Mouse (Mus musculus): ENCODE results near the gene Antxr1. TPM values are rescaled to one million over a fixed set of nuclear protein-coding genes. Genes with fewer than 3 reads are reported as not detected.

The Antxr1 gene
- polyA plus RNA-seq, 1 experiment from 2014 or later: 5.8 TPM

DNA sequence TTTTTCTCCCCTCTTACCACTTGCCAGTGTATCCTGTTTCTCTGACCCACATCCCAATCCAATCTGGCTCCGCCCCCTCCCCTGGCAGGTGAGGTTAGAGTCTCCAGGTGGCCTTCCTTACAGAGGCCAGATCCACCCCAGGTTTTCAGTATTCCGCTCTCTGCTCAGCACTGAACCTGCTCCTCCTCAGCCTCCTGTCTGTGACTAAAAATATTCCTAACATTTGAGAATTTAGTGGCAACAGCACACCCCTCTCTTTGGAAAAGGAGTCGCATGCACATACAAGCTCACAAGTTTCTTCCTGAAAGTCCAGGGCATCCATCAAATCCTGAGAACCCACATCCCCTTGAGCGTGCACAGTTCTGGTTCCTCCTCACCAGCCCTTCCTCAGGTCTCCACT, 109.3 kb downstream of the Antxr1 start:
- Histone ChIP-seq H3K4me3 (ENCODE audit: low read depth, low read length) (no peak overlapping the region), H3K9me3 (ENCODE audit: control insufficient read depth, low read length) (no peaks in the 10 kb centered on the region), H3K4me2 (ENCODE audit: low read depth, low read length, severe bottlenecking) (no peak overlapping the region), H3K27me3 (ENCODE audit: control insufficient read depth, insufficient read depth, low read length) (no peaks in the 10 kb centered on the region), H3K27ac (ENCODE audit: low read depth, low read length) (no peak overlapping the region), H3K9ac (ENCODE audit: low read length) (no peak overlapping the region), H3K4me1 (replicated peaks; ENCODE audit: control insufficient read depth, insufficient read depth, low read length) (no peaks in the 10 kb centered on the region), H3K36me3 (ENCODE audit: control insufficient read depth, insufficient read depth, low read length) (no peaks in the 10 kb centered on the region)
- 87% methylated on average over 4 of the region's 4 CpGs for WGBS
- DNase-seq (ENCODE audit: low spot score) (no peak), ATAC-seq (replicated peaks; ENCODE audit: low FRiP score) (no peak)

DNA sequence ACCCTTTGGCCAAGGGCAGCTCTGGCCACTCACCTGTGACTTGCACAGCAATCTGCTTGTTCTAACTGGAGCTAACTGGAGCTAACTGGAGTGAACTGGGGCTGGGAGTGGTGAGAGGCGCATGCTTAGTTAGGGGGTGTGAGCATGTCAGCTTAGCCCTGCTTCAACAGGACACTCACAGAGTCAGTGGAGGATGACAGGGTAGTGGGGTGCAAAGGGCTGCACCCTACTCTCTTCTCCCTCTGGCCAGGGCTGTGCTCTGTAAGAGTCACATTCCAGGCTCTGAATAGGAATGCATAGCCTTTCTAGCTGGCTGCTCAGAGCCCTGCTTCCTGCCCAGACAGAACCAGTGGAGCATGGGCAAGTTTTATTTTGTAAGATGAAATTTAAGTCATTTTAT, 110.3 kb downstream of the Antxr1 start:
- ATAC-seq (replicated peaks; ENCODE audit: low FRiP score) (no peak), DNase-seq (ENCODE audit: low spot score) (no peak)
- Histone ChIP-seq H3K27me3 (ENCODE audit: control insufficient read depth, insufficient read depth, low read length) (no peaks in the 10 kb centered on the region), H3K27ac (ENCODE audit: low read depth, low read length) (no peak overlapping the region), H3K9me3 (ENCODE audit: control insufficient read depth, low read length) (no peaks in the 10 kb centered on the region), H3K4me1 (replicated peaks; ENCODE audit: control insufficient read depth, insufficient read depth, low read length) (no peaks in the 10 kb centered on the region), H3K9ac (ENCODE audit: low read length) (no peak overlapping the region), H3K36me3 (ENCODE audit: control insufficient read depth, insufficient read depth, low read length) (no peaks in the 10 kb centered on the region), H3K4me3 (ENCODE audit: low read depth, low read length) (no peak overlapping the region), H3K4me2 (ENCODE audit: low read depth, low read length, severe bottlenecking) (no peak overlapping the region)
- 82% methylated on average over 1 of the region's 1 CpGs for WGBS

DNA sequence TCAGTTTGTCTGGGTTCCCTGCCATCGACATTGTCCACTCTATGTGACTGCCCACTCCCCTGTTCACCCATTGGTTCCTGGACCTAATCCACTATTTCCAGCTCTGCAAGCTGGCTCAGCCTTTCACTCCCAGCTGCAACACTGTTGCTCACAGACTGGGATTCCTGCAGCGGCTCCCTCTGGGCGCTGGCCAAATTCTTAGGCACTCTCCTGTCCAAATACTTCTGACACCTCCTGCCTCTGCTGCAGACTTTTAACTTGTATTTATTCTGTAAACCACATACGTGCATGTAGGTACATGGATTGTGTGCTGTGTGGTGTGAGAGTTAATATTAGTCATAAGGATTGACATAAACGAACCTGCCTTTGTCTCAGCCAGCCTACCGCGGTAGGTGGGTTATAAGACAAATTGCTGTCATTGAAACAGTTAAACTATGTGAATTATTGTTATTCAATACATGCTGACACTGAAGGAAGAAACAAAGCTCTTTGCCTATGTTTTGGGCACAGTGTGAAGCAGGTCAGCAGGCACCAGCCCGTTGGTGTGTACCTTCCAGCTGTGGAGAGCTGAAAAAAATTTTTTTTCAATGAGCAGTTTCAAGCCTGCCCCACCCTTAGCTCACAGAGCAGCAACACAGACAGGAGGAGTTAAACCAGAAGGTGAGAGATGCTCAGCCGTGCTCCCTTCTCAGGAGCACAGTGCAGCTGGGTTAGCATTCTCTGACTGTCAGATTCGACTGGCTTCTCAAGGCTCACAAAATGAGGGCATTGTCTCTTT, 112.6 kb downstream of the Antxr1 start:
- H3K9ac ChIP-seq (ENCODE audit: low read length): no peak overlapping the region
- H3K4me3 ChIP-seq (ENCODE audit: low read depth, low read length): no peak overlapping the region
- no peak for ATAC-seq (replicated peaks; ENCODE audit: low FRiP score)
- DNase-seq (ENCODE audit: low spot score): no peak
- H3K4me1 ChIP-seq (replicated peaks; ENCODE audit: control insufficient read depth, insufficient read depth, low read length): no peaks in the 10 kb centered on the region
- no peaks in the 10 kb centered on the region for H3K27me3 ChIP-seq (ENCODE audit: control insufficient read depth, insufficient read depth, low read length)
- no peaks in the 10 kb centered on the region for H3K9me3 ChIP-seq (ENCODE audit: control insufficient read depth, low read length)
- no peaks in the 10 kb centered on the region for H3K36me3 ChIP-seq (ENCODE audit: control insufficient read depth, insufficient read depth, low read length)
- 75% methylated on average over 10 of the region's 10 CpGs for WGBS
- H3K4me2 ChIP-seq (ENCODE audit: low read depth, low read length, severe bottlenecking): no peak overlapping the region
- no peak overlapping the region for H3K27ac ChIP-seq (ENCODE audit: low read depth, low read length)

DNA sequence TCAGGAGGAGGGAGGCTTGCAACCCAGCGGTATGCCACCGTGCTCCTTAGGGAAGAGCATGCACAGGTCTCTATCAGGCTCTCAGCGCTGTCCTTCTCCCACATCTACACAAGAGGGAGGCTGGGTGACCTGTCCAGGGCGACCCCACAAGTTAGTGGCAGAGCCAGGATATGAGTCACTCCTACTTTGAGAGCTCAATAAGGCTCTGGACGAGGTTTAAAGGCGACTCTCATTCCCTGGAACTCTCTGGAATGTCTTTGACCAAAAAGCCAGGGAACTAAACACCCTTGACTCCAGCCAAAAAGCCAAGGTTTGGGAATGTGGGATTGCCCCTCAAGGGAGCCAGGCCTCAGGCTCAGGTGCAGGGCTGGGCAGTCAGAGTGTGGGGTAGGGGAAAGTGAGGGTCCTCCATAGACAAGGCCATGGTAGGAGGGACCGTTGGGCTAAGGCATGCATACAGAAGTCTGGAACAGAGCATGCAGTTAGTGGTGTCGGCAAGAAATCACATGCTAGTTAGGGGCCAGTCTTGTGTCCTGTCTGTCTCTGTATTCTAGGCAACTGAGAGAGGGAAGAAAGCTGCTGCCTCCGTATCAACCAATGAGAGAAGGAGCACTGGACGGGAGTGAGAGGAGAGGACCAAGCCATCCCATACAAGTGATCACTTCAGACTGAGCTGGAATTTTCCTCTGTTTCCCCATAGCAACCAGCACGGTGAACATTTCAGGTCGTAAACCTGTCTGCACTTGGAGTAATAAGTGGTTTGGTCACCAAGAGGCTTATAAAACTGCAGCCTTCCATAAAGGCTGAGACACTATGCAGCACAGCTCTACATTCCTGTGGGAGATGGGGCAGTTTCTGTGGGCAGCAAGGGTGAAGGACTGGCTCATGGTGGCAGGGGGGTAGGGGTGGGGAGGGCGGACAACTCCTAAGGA, 116.3 kb downstream of the Antxr1 start:
- DNase-seq (ENCODE audit: low spot score): no peak
- H3K4me2 ChIP-seq (ENCODE audit: low read depth, low read length, severe bottlenecking): no peak overlapping the region
- H3K4me1 ChIP-seq (replicated peaks; ENCODE audit: control insufficient read depth, insufficient read depth, low read length): no peaks in the 10 kb centered on the region
- no peaks in the 10 kb centered on the region for H3K36me3 ChIP-seq (ENCODE audit: control insufficient read depth, insufficient read depth, low read length)
- no peak overlapping the region for H3K4me3 ChIP-seq (ENCODE audit: low read depth, low read length)
- no peaks in the 10 kb centered on the region for H3K9me3 ChIP-seq (ENCODE audit: control insufficient read depth, low read length)
- ATAC-seq (replicated peaks; ENCODE audit: low FRiP score): no peak
- H3K9ac ChIP-seq (ENCODE audit: low read length): no peak overlapping the region
- H3K27me3 ChIP-seq (ENCODE audit: control insufficient read depth, insufficient read depth, low read length): no peaks in the 10 kb centered on the region
- 87% methylated on average over 13 of the region's 13 CpGs for WGBS
- H3K27ac ChIP-seq (ENCODE audit: low read depth, low read length): no peak overlapping the region

DNA sequence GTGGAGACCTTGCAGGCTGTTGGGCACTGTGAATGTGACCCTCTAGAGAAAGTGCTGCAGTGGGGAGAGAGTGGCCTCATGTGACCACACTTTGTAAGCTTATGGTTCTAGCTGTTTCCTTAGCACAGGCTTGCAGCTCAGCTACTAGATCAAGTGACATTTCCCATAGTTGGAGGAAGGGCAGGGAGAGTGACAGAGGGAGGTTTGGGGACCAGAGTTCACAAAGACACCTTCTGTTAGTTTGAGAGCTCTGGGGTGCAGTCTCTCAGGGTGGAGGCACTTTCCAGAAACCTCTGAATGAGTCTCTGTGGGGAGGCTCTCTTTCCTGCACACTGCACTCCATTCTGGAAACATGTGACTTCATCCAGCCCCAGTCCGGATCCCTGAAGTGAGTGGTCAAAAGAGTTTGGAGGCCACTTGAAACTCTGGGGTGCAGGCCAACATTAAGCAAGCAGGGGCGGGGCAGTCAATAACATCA, 119.5 kb downstream of the Antxr1 start:
- H3K27me3 ChIP-seq (ENCODE audit: control insufficient read depth, insufficient read depth, low read length): no peaks in the 10 kb centered on the region
- no peak for ATAC-seq (replicated peaks; ENCODE audit: low FRiP score)
- no peak overlapping the region for H3K27ac ChIP-seq (ENCODE audit: low read depth, low read length)
- H3K4me1 ChIP-seq (replicated peaks; ENCODE audit: control insufficient read depth, insufficient read depth, low read length): no peaks in the 10 kb centered on the region
- DNase-seq (ENCODE audit: low spot score): no peak
- H3K4me2 ChIP-seq (ENCODE audit: low read depth, low read length, severe bottlenecking): no peak overlapping the region
- no peaks in the 10 kb centered on the region for H3K36me3 ChIP-seq (ENCODE audit: control insufficient read depth, insufficient read depth, low read length)
- H3K9ac ChIP-seq (ENCODE audit: low read length): no peak overlapping the region
- WGBS: 75% methylated on average over 2 of the region's 2 CpGs
- no peak overlapping the region for H3K4me3 ChIP-seq (ENCODE audit: low read depth, low read length)
- peaks cover 4% of the 10 kb centered on the region; the same call in 1 of the 2 replicates for H3K9me3 ChIP-seq (ENCODE audit: control insufficient read depth, low read length)

DNA sequence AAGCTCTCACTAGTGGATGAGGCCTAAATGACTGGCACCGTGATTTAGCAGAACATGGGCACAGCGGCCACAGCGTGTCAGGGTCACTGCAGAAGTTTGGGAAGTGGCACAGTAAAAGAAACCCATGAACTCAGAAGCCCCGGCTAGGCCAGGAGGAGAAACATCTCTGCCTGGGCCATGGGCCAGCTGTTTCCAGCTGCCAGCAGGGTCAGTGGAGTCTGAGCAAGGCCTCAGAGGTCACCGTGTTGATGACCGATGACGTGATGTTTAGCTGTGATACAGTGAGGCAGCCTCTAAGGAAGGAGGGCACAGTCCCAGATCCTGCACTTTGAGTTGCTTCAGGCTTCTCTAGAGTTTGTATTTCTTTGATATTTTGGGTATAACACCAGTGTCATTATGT, 122.4 kb downstream of the Antxr1 start:
- ATAC-seq (replicated peaks; ENCODE audit: low FRiP score): no peak
- H3K27ac ChIP-seq (ENCODE audit: low read depth, low read length): no peak overlapping the region
- no peaks in the 10 kb centered on the region for H3K4me1 ChIP-seq (replicated peaks; ENCODE audit: control insufficient read depth, insufficient read depth, low read length)
- H3K4me3 ChIP-seq (ENCODE audit: low read depth, low read length): no peak overlapping the region
- no peaks in the 10 kb centered on the region for H3K27me3 ChIP-seq (ENCODE audit: control insufficient read depth, insufficient read depth, low read length)
- H3K4me2 ChIP-seq (ENCODE audit: low read depth, low read length, severe bottlenecking): no peak overlapping the region
- no peaks in the 10 kb centered on the region for H3K36me3 ChIP-seq (ENCODE audit: control insufficient read depth, insufficient read depth, low read length)
- H3K9me3 ChIP-seq (ENCODE audit: control insufficient read depth, low read length): peaks cover 4% of the 10 kb centered on the region; the same call in 1 of the 2 replicates
- no peak for DNase-seq (ENCODE audit: low spot score)
- H3K9ac ChIP-seq (ENCODE audit: low read length): no peak overlapping the region
- 94% methylated on average over 7 of the region's 7 CpGs for WGBS

DNA sequence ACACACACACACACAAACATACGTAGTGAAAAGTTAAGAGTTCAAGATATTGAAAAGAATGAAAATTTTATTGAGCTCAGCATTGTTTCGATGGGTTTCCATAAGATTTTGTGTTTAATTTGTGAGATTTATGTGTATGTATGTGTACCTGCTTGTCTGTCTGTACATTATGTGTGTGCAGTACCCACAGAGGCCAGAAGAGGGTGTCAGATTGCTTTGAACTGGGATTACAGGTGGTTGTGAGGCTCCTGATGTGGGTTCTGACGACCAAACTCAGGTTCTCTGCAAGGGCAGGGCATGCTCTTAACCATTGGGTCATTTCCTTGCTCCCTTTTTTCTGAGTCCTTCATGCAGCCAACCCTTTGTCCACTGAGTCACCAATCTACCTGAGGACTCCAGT, 124.1 kb downstream of the Antxr1 start:
- DNase-seq (ENCODE audit: low spot score) (no peak), ATAC-seq (replicated peaks; ENCODE audit: low FRiP score) (no peak)
- H3K4me1 ChIP-seq (replicated peaks; ENCODE audit: control insufficient read depth, insufficient read depth, low read length): no peaks in the 10 kb centered on the region
- H3K27ac ChIP-seq (ENCODE audit: low read depth, low read length): no peak overlapping the region
- WGBS: 87% methylated on average over 3 of the region's 3 CpGs
- H3K27me3 ChIP-seq (ENCODE audit: control insufficient read depth, insufficient read depth, low read length): no peaks in the 10 kb centered on the region
- no peaks in the 10 kb centered on the region for H3K36me3 ChIP-seq (ENCODE audit: control insufficient read depth, insufficient read depth, low read length)
- H3K4me3 ChIP-seq (ENCODE audit: low read depth, low read length): no peak overlapping the region
- H3K9me3 ChIP-seq (ENCODE audit: control insufficient read depth, low read length): peaks cover 4% of the 10 kb centered on the region; the same call in 1 of the 2 replicates
- no peak overlapping the region for H3K4me2 ChIP-seq (ENCODE audit: low read depth, low read length, severe bottlenecking)
- H3K9ac ChIP-seq (ENCODE audit: low read length): no peak overlapping the region

DNA sequence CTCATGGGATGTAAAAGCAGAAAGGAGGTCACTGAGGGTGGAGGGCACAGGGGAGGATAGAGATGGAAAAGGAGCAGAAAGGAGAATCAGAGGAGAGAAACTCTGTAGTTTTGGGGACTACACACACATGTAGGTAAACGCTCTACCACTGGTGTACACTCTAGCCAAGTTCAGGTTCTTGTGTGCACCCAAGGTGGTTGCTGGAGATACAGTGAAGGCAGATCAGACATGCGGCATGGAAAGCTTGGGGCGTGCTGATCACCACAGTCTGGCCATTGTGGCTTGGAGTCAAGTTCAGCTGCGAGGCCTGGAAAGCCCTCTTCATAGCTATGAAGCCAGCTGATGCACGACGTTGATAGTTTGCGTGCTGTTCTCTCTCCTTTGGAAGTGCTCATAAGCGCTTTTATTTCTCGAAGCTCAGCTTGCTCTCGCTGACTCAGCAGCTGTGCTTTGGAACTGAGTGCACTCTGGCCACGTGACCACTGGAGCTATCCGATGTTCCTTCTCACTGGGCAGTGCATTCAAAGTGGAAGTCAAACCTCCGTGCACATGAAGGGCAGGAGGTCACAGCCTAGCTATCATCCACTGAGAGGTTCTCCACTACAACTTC, 128.1 kb downstream of the Antxr1 start:
- ATAC-seq (replicated peaks; ENCODE audit: low FRiP score) (no peak), DNase-seq (ENCODE audit: low spot score) (no peak)
- WGBS: 81% methylated on average over 13 of the region's 13 CpGs

More for the DNA sequence above, 128.1 kb downstream of the Antxr1 start:
- H3K4me2 ChIP-seq (ENCODE audit: low read depth, low read length, severe bottlenecking): no peak overlapping the region
- no peaks in the 10 kb centered on the region for H3K27me3 ChIP-seq (ENCODE audit: control insufficient read depth, insufficient read depth, low read length)
- no peak overlapping the region for H3K4me3 ChIP-seq (ENCODE audit: low read depth, low read length)
- H3K9ac ChIP-seq (ENCODE audit: low read length): no peak overlapping the region
- H3K36me3 ChIP-seq (ENCODE audit: control insufficient read depth, insufficient read depth, low read length): no peaks in the 10 kb centered on the region
- H3K4me1 ChIP-seq (replicated peaks; ENCODE audit: control insufficient read depth, insufficient read depth, low read length): no peaks in the 10 kb centered on the region
- H3K9me3 ChIP-seq (ENCODE audit: control insufficient read depth, low read length): peaks cover 4% of the 10 kb centered on the region; the same call in 1 of the 2 replicates
- no peak overlapping the region for H3K27ac ChIP-seq (ENCODE audit: low read depth, low read length)

Measured in forebrain, embryonic 11.5 days (tissue).